Mouse (Mus musculus): Measurements from ENCODE around the gene Pcyt2. TPM values are rescaled to one million over a fixed set of nuclear protein-coding genes. Genes with fewer than 3 reads are reported as not detected.

The Pcyt2 gene
- polyA plus RNA-seq, 1 experiment from 2014 or later = 164 TPM

GRCm38 (mm10) chr11:120657301-120657700 lies 39.6 kb upstream of the Pcyt2 start:
- Histone ChIP-seq H3K36me3 (ENCODE audit: insufficient read depth, low read length) (no peaks in the 10 kb centered on the region), H3K9ac (replicated peaks; ENCODE audit: low read length) (no peak overlapping the region), H3K27ac (ENCODE audit: low read length) (no peak overlapping the region), H3K9me3 (ENCODE audit: low read length) (no peaks in the 10 kb centered on the region), H3K4me3 (ENCODE audit: low read length) (no peak overlapping the region), H3K4me1 (ENCODE audit: insufficient read depth, low read length) (peaks cover 17% of the 10 kb centered on the region; the same call in 1 of the 2 replicates), H3K4me2 (replicated peaks; ENCODE audit: low read depth, low read length) (no peak overlapping the region), H3K27me3 (ENCODE audit: insufficient read depth, low read length) (peaks cover 52% of the 10 kb centered on the region)
- WGBS = 91% methylated on average over 4 of the region's 4 CpGs
- ATAC-seq (ENCODE audit: low FRiP score, low TSS enrichment) = no peak

GRCm38 (mm10) chr11:120654741-120655140 lies 37.0 kb upstream of the Pcyt2 start:
- Histone ChIP-seq H3K27me3 (ENCODE audit: insufficient read depth, low read length) (peaks cover 26% of the 10 kb centered on the region), H3K27ac (ENCODE audit: low read length) (no peak overlapping the region), H3K4me3 (ENCODE audit: low read length) (no peak overlapping the region), H3K9ac (replicated peaks; ENCODE audit: low read length) (no peak overlapping the region), H3K9me3 (ENCODE audit: low read length) (no peaks in the 10 kb centered on the region), H3K4me2 (replicated peaks; ENCODE audit: low read depth, low read length) (no peak overlapping the region), H3K4me1 (ENCODE audit: insufficient read depth, low read length) (peaks cover under 1% of the 10 kb centered on the region; the same call in 1 of the 2 replicates), H3K36me3 (ENCODE audit: insufficient read depth, low read length) (no peaks in the 10 kb centered on the region)
- WGBS = 84% methylated on average over 3 of the region's 3 CpGs
- no peak for ATAC-seq (ENCODE audit: low FRiP score, low TSS enrichment)

- no peaks in the 10 kb centered on the region for H3K27me3 ChIP-seq (ENCODE audit: insufficient read depth, low read length)
- no peak overlapping the region for H3K4me3 ChIP-seq (ENCODE audit: low read length)
- H3K9me3 ChIP-seq (ENCODE audit: low read length) = no peaks in the 10 kb centered on the region
- no peaks in the 10 kb centered on the region for H3K36me3 ChIP-seq (ENCODE audit: insufficient read depth, low read length)
- no peak overlapping the region for H3K27ac ChIP-seq (ENCODE audit: low read length)
- no peak overlapping the region for H3K4me2 ChIP-seq (replicated peaks; ENCODE audit: low read depth, low read length)
- peaks cover 8% of the 10 kb centered on the region for H3K4me1 ChIP-seq (ENCODE audit: insufficient read depth, low read length)
- no peak overlapping the region for H3K9ac ChIP-seq (replicated peaks; ENCODE audit: low read length)
- ATAC-seq (ENCODE audit: low FRiP score, low TSS enrichment) = no peak
- 70% methylated on average over 3 of the region's 3 CpGs for WGBS
Measured at GRCm38 (mm10) chr11:120651872-120652271, 34.1 kb upstream of the Pcyt2 start.

GRCm38 (mm10) chr11:120648001-120648476 lies 30.3 kb upstream of the Pcyt2 start, which contains the start of gene Myadml2:
Myadml2 (minus strand) TSS chr11:120648158.
- Histone ChIP-seq H3K9ac (replicated peaks; ENCODE audit: low read length) (peak within 1 kb of the TSS; percentile 43), H3K4me2 (replicated peaks; ENCODE audit: low read depth, low read length) (peak within 1 kb of the TSS; percentile 54), H3K4me1 (ENCODE audit: insufficient read depth, low read length) (peaks cover 13% of the 10 kb centered on the region), H3K4me3 (ENCODE audit: low read length) (peak within 1 kb of the TSS; percentile 32), H3K36me3 (ENCODE audit: insufficient read depth, low read length) (no peaks in the 10 kb centered on the region), H3K27ac (ENCODE audit: low read length) (no peak within 1 kb of the TSS), H3K27me3 (ENCODE audit: insufficient read depth, low read length) (no peaks in the 10 kb centered on the region), H3K9me3 (ENCODE audit: low read length) (no peaks in the 10 kb centered on the region)
- ATAC-seq (ENCODE audit: low FRiP score, low TSS enrichment) = no peak
- 4% methylated on average over 13 of the region's 13 CpGs for WGBS

- peak overlapping the region; percentile 54; the same call in 1 of the 2 replicates for H3K4me2 ChIP-seq (replicated peaks; ENCODE audit: low read depth, low read length)
- peak overlapping the region; percentile 9 for H3K9ac ChIP-seq (replicated peaks; ENCODE audit: low read length)
- 86% methylated on average over 35 of the region's 35 CpGs for WGBS
- H3K36me3 ChIP-seq (ENCODE audit: insufficient read depth, low read length) = no peaks in the 10 kb centered on the region
- H3K27ac ChIP-seq (ENCODE audit: low read length) = no peak overlapping the region
- H3K9me3 ChIP-seq (ENCODE audit: low read length) = no peaks in the 10 kb centered on the region
- H3K4me1 ChIP-seq (ENCODE audit: insufficient read depth, low read length) = peaks cover 18% of the 10 kb centered on the region
- no peak for ATAC-seq (ENCODE audit: low FRiP score, low TSS enrichment)
- H3K4me3 ChIP-seq (ENCODE audit: low read length) = no peak overlapping the region
- no peaks in the 10 kb centered on the region for H3K27me3 ChIP-seq (ENCODE audit: insufficient read depth, low read length)
Measured at GRCm38 (mm10) chr11:120647047-120647830, 29.5 kb upstream of the Pcyt2 start.

- under 1% methylated on average over 15 of the region's 15 CpGs for WGBS
- Histone ChIP-seq H3K27ac (ENCODE audit: low read length) (0 out of 2 replicates have a peak within 1 kb of the TSS, but pooled peaks have one; percentile 25), H3K27me3 (ENCODE audit: insufficient read depth, low read length) (no peaks in the 10 kb centered on the region), H3K9ac (replicated peaks; ENCODE audit: low read length) (peak within 1 kb of the TSS; percentile 74), H3K36me3 (ENCODE audit: insufficient read depth, low read length) (no peaks in the 10 kb centered on the region), H3K9me3 (ENCODE audit: low read length) (no peaks in the 10 kb centered on the region), H3K4me3 (ENCODE audit: low read length) (peak within 1 kb of the TSS; percentile 62), H3K4me2 (replicated peaks; ENCODE audit: low read depth, low read length) (peak within 1 kb of the TSS; percentile 74), H3K4me1 (ENCODE audit: insufficient read depth, low read length) (peaks cover 18% of the 10 kb centered on the region)
- peak; percentile 99 for ATAC-seq (ENCODE audit: low FRiP score, low TSS enrichment)
Measured at GRCm38 (mm10) chr11:120643601-120643987, 25.9 kb upstream of the Pcyt2 start, which contains the start of gene Pycr1. Pycr1 (minus strand) TSS chr11:120643769.

- peaks cover 16% of the 10 kb centered on the region for H3K4me1 ChIP-seq (ENCODE audit: insufficient read depth, low read length)
- no peaks in the 10 kb centered on the region for H3K9me3 ChIP-seq (ENCODE audit: low read length)
- H3K27ac ChIP-seq (ENCODE audit: low read length) = 0 out of 2 replicates have a peak overlapping the region, but pooled peaks have one; percentile 25
- under 1% methylated on average over 18 of the region's 18 CpGs for WGBS
- H3K4me3 ChIP-seq (ENCODE audit: low read length) = peak overlapping the region; percentile 62
- ATAC-seq (ENCODE audit: low FRiP score, low TSS enrichment) = peak; percentile 51
- no peaks in the 10 kb centered on the region for H3K36me3 ChIP-seq (ENCODE audit: insufficient read depth, low read length)
- peak overlapping the region; percentile 74 for H3K9ac ChIP-seq (replicated peaks; ENCODE audit: low read length)
- no peaks in the 10 kb centered on the region for H3K27me3 ChIP-seq (ENCODE audit: insufficient read depth, low read length)
- H3K4me2 ChIP-seq (replicated peaks; ENCODE audit: low read depth, low read length) = peak overlapping the region; percentile 74
Measured at GRCm38 (mm10) chr11:120642939-120643600, 25.3 kb upstream of the Pcyt2 start.

- 72% methylated on average over 8 of the region's 8 CpGs for WGBS
- H3K36me3 ChIP-seq (ENCODE audit: insufficient read depth, low read length) = no peaks in the 10 kb centered on the region
- H3K4me3 ChIP-seq (ENCODE audit: low read length) = no peak overlapping the region
- H3K27me3 ChIP-seq (ENCODE audit: insufficient read depth, low read length) = no peaks in the 10 kb centered on the region
- no peak overlapping the region for H3K27ac ChIP-seq (ENCODE audit: low read length)
- H3K9ac ChIP-seq (replicated peaks; ENCODE audit: low read length) = no peak overlapping the region
- ATAC-seq (ENCODE audit: low FRiP score, low TSS enrichment) = no peak
- H3K4me1 ChIP-seq (ENCODE audit: insufficient read depth, low read length) = peaks cover 10% of the 10 kb centered on the region
- H3K4me2 ChIP-seq (replicated peaks; ENCODE audit: low read depth, low read length) = no peak overlapping the region
- no peaks in the 10 kb centered on the region for H3K9me3 ChIP-seq (ENCODE audit: low read length)
Measured at GRCm38 (mm10) chr11:120641869-120642268, 24.1 kb upstream of the Pcyt2 start.

GRCm38 (mm10) chr11:120641255-120641654 lies 23.5 kb upstream of the Pcyt2 start:
- no peaks in the 10 kb centered on the region for H3K27me3 ChIP-seq (ENCODE audit: insufficient read depth, low read length)
- H3K36me3 ChIP-seq (ENCODE audit: insufficient read depth, low read length) = no peaks in the 10 kb centered on the region
- ATAC-seq (ENCODE audit: low FRiP score, low TSS enrichment) = no peak
- H3K4me3 ChIP-seq (ENCODE audit: low read length) = no peak overlapping the region
- no peaks in the 10 kb centered on the region for H3K9me3 ChIP-seq (ENCODE audit: low read length)
- no peak overlapping the region for H3K27ac ChIP-seq (ENCODE audit: low read length)
- no peak overlapping the region for H3K9ac ChIP-seq (replicated peaks; ENCODE audit: low read length)
- 51% methylated on average over 9 of the region's 9 CpGs for WGBS
- H3K4me1 ChIP-seq (ENCODE audit: insufficient read depth, low read length) = peaks cover 10% of the 10 kb centered on the region
- H3K4me2 ChIP-seq (replicated peaks; ENCODE audit: low read depth, low read length) = no peak overlapping the region

Measured in kidney, embryonic 16.5 days (tissue).